Mouse (Mus musculus) limb, embryonic 10.5 days (tissue): ENCODE results near the gene Krt17. TPM values are rescaled to one million over a fixed set of nuclear protein-coding genes. Genes with fewer than 3 reads are reported as not detected.
"Not testable (repeated sequence)": the region's sequence is repeated elsewhere in the genome, so short reads cannot be mapped to it uniquely, and the experiment has no call there.

Experiments used
- DNase-seq: peaks from one replicate; pipeline ENCODE4 v3.0.0-alpha.2; 2017; ENCODE audit warnings: low spot score
- H3K27ac ChIP-seq: fragments of 300-500 bp; sonication (generic); 2 replicates; pipeline ENCODE4 v1.5.1; 2016; ENCODE audit warnings: mild to moderate bottlenecking
- H3K27me3 ChIP-seq: fragments of 300-500 bp; sonication (generic); 2 replicates; pipeline ENCODE4 v1.6.1; 2016; ENCODE audit warnings: low read depth, mild to moderate bottlenecking; ENCODE audit not compliant: poor library complexity, severe bottlenecking
- H3K36me3 ChIP-seq: fragments of 300-500 bp; sonication (generic); 2 replicates; pipeline ENCODE4 v1.6.1; 2016; ENCODE audit warnings: mild to moderate bottlenecking, moderate library complexity
- H3K4me1 ChIP-seq: fragments of 300-500 bp; sonication (generic); 2 replicates; pipeline ENCODE4 v1.6.1; 2016
- H3K4me3 ChIP-seq: fragments of 300-500 bp; sonication (generic); 2 replicates; pipeline ENCODE4 v1.5.1; 2016; ENCODE audit warnings: mild to moderate bottlenecking, moderate library complexity
- H3K9me3 ChIP-seq: fragments of 300-500 bp; sonication (generic); replicated peaks from 2 replicates; pipeline ENCODE4 v1.6.1; 2016; ENCODE audit warnings: mild to moderate bottlenecking
- WGBS: fragments of 180-500 bp; shearing (Covaris S2); methylation state at CpG from one replicate; pipeline ENCODE4 v1.1.7; 2016; 5-methylcytosine and 5-hydroxymethylcytosine counted together
- polyA plus RNA-seq: library from polyadenylated mRNA; unstranded; fragments of >200 nt; fragmentation: Nextera tagmentation; extraction: Ambion mirVana; gene quantifications from 2 replicates; pipeline ENCODE4 v1.2.1, GENCODE M21; 2016

Krt17 gene
- polyA plus RNA-seq, 1 experiment from 2014 or later: 7.6 TPM

GRCm38 (mm10) chr11:100255514-100255913 lies 5.3 kb downstream of the Krt17 start:
- Histone ChIP-seq H3K4me3 (no peak overlapping the region), H3K27ac (no peak overlapping the region), H3K27me3 (no peaks in the 10 kb centered on the region), H3K9me3 (no peaks in the 10 kb centered on the region), H3K4me1 (0 out of 2 replicates have a peak, but pooled peaks cover under 1% of the 10 kb centered on the region), H3K36me3 (no peaks in the 10 kb centered on the region)
- DNase-seq: no peak
- 90% methylated on average over 6 of the region's 6 CpGs for WGBS

- H3K27ac ChIP-seq: no peak overlapping the region
- no peaks in the 10 kb centered on the region for H3K27me3 ChIP-seq
- no peaks in the 10 kb centered on the region for H3K9me3 ChIP-seq
- no peaks in the 10 kb centered on the region for H3K4me1 ChIP-seq
- WGBS: 69% methylated on average over 5 of the region's 5 CpGs
- no peak for DNase-seq
- no peaks in the 10 kb centered on the region for H3K36me3 ChIP-seq
- no peak overlapping the region for H3K4me3 ChIP-seq
Observed at GRCm38 (mm10) chr11:100254360-100255090, 6.3 kb downstream of the Krt17 start.

- peak; percentile 17 for DNase-seq
- H3K27ac ChIP-seq: no peak within 1 kb of the TSS
- no peaks in the 10 kb centered on the region for H3K4me1 ChIP-seq
- 85% methylated on average over 7 of the region's 7 CpGs for WGBS
- no peaks in the 10 kb centered on the region for H3K27me3 ChIP-seq
- H3K9me3 ChIP-seq: no peaks in the 10 kb centered on the region
- H3K36me3 ChIP-seq: no peaks in the 10 kb centered on the region
- H3K4me3 ChIP-seq: no peak within 1 kb of the TSS
Observed at GRCm38 (mm10) chr11:100248852-100249465, 11.9 kb downstream of the Krt17 start, which contains the start of gene Krt16. Gene Krt16, minus strand, starts transcription at chr11:100248902.

- 73% methylated on average over 7 of the region's 7 CpGs for WGBS
- DNase-seq: peak; percentile 18
- not testable (repeated sequence) for H3K4me1 ChIP-seq, H3K27ac ChIP-seq, H3K9me3 ChIP-seq, H3K4me3 ChIP-seq, H3K27me3 ChIP-seq, H3K36me3 ChIP-seq
Observed at GRCm38 (mm10) chr11:100246471-100246870, 14.4 kb downstream of the Krt17 start.

- 92% methylated on average over 4 of the region's 4 CpGs for WGBS
- not testable (repeated sequence) for DNase-seq, H3K27ac ChIP-seq, H3K4me1 ChIP-seq, H3K27me3 ChIP-seq, H3K36me3 ChIP-seq, H3K4me3 ChIP-seq, H3K9me3 ChIP-seq
Observed at GRCm38 (mm10) chr11:100240272-100240671, 20.6 kb downstream of the Krt17 start.

- no peaks in the 10 kb centered on the region; the same call in 1 of the 2 replicates for H3K9me3 ChIP-seq
- no peaks in the 10 kb centered on the region for H3K36me3 ChIP-seq
- WGBS: 88% methylated on average over 8 of the region's 8 CpGs
- no peaks in the 10 kb centered on the region for H3K27me3 ChIP-seq
- no peaks in the 10 kb centered on the region for H3K4me1 ChIP-seq
- no peak overlapping the region for H3K4me3 ChIP-seq
- no peak overlapping the region for H3K27ac ChIP-seq
- DNase-seq: no peak
Observed at GRCm38 (mm10) chr11:100221741-100222140, 39.1 kb downstream of the Krt17 start.

GRCm38 (mm10) chr11:100219304-100219703 lies 41.5 kb downstream of the Krt17 start:
- no peaks in the 10 kb centered on the region for H3K36me3 ChIP-seq
- H3K27ac ChIP-seq: no peak overlapping the region
- no peaks in the 10 kb centered on the region for H3K27me3 ChIP-seq
- 89% methylated on average over 4 of the region's 4 CpGs for WGBS
- no peaks in the 10 kb centered on the region for H3K9me3 ChIP-seq
- H3K4me3 ChIP-seq: no peak overlapping the region
- H3K4me1 ChIP-seq: no peaks in the 10 kb centered on the region
- DNase-seq: no peak

GRCm38 (mm10) chr11:100208542-100208941 lies 52.3 kb downstream of the Krt17 start:
- H3K36me3 ChIP-seq: no peaks in the 10 kb centered on the region
- DNase-seq: no peak
- no peak overlapping the region for H3K4me3 ChIP-seq
- no peaks in the 10 kb centered on the region for H3K27me3 ChIP-seq
- no peak overlapping the region for H3K27ac ChIP-seq
- WGBS: 60% methylated on average over 6 of the region's 6 CpGs
- no peaks in the 10 kb centered on the region for H3K4me1 ChIP-seq
- H3K9me3 ChIP-seq: no peaks in the 10 kb centered on the region

- H3K4me3 ChIP-seq: no peak within 1 kb of the TSS
- DNase-seq: no peak
- WGBS: 95% methylated on average over 8 of the region's 8 CpGs
- no peaks in the 10 kb centered on the region for H3K9me3 ChIP-seq
- no peaks in the 10 kb centered on the region for H3K27me3 ChIP-seq
- H3K36me3 ChIP-seq: no peaks in the 10 kb centered on the region
- no peak within 1 kb of the TSS for H3K27ac ChIP-seq
- H3K4me1 ChIP-seq: no peaks in the 10 kb centered on the region
Observed at GRCm38 (mm10) chr11:100207498-100207897, 53.3 kb downstream of the Krt17 start, which contains the start of gene Krt14. Gene Krt14, minus strand, starts transcription at chr11:100207548.

Other genes with a start within 250 kb of the Krt17 start
- gene Krt33a, start 244.8 kb downstream of the Krt17 start, polyA plus RNA-seq: not detected in 2 replicates
- gene Krt33b, start 231.2 kb downstream of the Krt17 start, polyA plus RNA-seq: not detected in 2 replicates
- not detected in 2 replicates for gene Krt34, start 219.5 kb downstream of the Krt17 start, polyA plus RNA-seq
- gene Krt31, start 210.5 kb downstream of the Krt17 start, polyA plus RNA-seq: not detected in 2 replicates
- not detected in 2 replicates for gene Krt32, start 172.8 kb downstream of the Krt17 start, polyA plus RNA-seq
- 0.08 TPM in 1 of 2 replicates, not detected in the other for gene Krt35, start 164.8 kb downstream of the Krt17 start, polyA plus RNA-seq
- not detected in 2 replicates for gene Krt36, start 155.4 kb downstream of the Krt17 start, polyA plus RNA-seq
- gene Krt13, start 139.5 kb downstream of the Krt17 start, polyA plus RNA-seq: not detected in 2 replicates
- 1.6 and 8.4 TPM in 2 replicates for gene Krt15, start 125.1 kb downstream of the Krt17 start, polyA plus RNA-seq
- 11.1 and 13.9 TPM in 2 replicates for gene Krt19, start 112.4 kb downstream of the Krt17 start, polyA plus RNA-seq
- gene Krt9, start 67.8 kb downstream of the Krt17 start, polyA plus RNA-seq: not detected in 2 replicates
- gene Krt14, start 53.5 kb downstream of the Krt17 start, polyA plus RNA-seq: 8.0 and 32.0 TPM in 2 replicates
- gene Krt16, start 12.1 kb downstream of the Krt17 start, polyA plus RNA-seq: not detected in 2 replicates
- 0.21 TPM in 1 of 2 replicates, not detected in the other for gene Krt42, start 8.8 kb upstream of the Krt17 start, polyA plus RNA-seq
- 1,486 and 1,565 TPM in 2 replicates for gene Eif1, start 58.9 kb upstream of the Krt17 start, polyA plus RNA-seq
- gene Gast, start 73.4 kb upstream of the Krt17 start, polyA plus RNA-seq: not detected in 2 replicates
- 0.85 and 1.3 TPM in 2 replicates for gene Hap1, start 95.1 kb upstream of the Krt17 start, polyA plus RNA-seq
- 35.6 and 41.8 TPM in 2 replicates for gene Jup, start 136.7 kb upstream of the Krt17 start, polyA plus RNA-seq
- 33.9 and 45.3 TPM in 2 replicates for gene P3h4, start 153.8 kb upstream of the Krt17 start, polyA plus RNA-seq
- gene Fkbp10, start 154.7 kb upstream of the Krt17 start, polyA plus RNA-seq: 67.6 and 89.5 TPM in 2 replicates
- gene Nt5c3b, start 180.8 kb upstream of the Krt17 start, polyA plus RNA-seq: 149 and 173 TPM in 2 replicates
- 0.63 and 0.69 TPM in 2 replicates for gene Klhl10, start 180.9 kb upstream of the Krt17 start, polyA plus RNA-seq
- gene Klhl11, start 211.7 kb upstream of the Krt17 start, polyA plus RNA-seq: 7.9 and 10.4 TPM in 2 replicates